Mouse (Mus musculus): ENCODE results near the gene Mindy2. TPM values are rescaled to one million over a fixed set of nuclear protein-coding genes. Genes with fewer than 3 reads are reported as not detected.

Gene Mindy2
- polyA plus RNA-seq, 1 experiment from 2014 or later, result 18.5 TPM

GRCm38 (mm10) chr9:70666811-70667210 is 9.8 kb upstream of the Mindy2 start:
- H3K9me3 ChIP-seq (replicated peaks), result no peaks in the 10 kb centered on the region
- H3K4me2 ChIP-seq, result no peak overlapping the region
- no peak overlapping the region for H3K4me3 ChIP-seq (replicated peaks)
- ATAC-seq (ENCODE audit: insufficient read depth), result no peak
- WGBS (ENCODE audit: insufficient replicate concordance), result 63% methylated on average over 7 of the region's 7 CpGs
- peaks cover 12% of the 10 kb centered on the region; the same call in 1 of the 2 replicates for H3K36me3 ChIP-seq (replicated peaks)
- no peaks in the 10 kb centered on the region for H3K27me3 ChIP-seq
- H3K27ac ChIP-seq (replicated peaks), result no peak overlapping the region
- peaks cover 36% of the 10 kb centered on the region for H3K4me1 ChIP-seq (replicated peaks)
- H3K9ac ChIP-seq, result no peak overlapping the region

GRCm38 (mm10) chr9:70665372-70666145 is 8.6 kb upstream of the Mindy2 start:
- 67% methylated on average over 16 of the region's 16 CpGs for WGBS (ENCODE audit: insufficient replicate concordance)
- no peaks in the 10 kb centered on the region for H3K27me3 ChIP-seq
- H3K4me3 ChIP-seq (replicated peaks), result no peak overlapping the region
- H3K4me1 ChIP-seq (replicated peaks), result peaks cover 29% of the 10 kb centered on the region
- no peak for ATAC-seq (ENCODE audit: insufficient read depth)
- H3K36me3 ChIP-seq (replicated peaks), result peaks cover 12% of the 10 kb centered on the region; the same call in 1 of the 2 replicates
- H3K9ac ChIP-seq, result no peak overlapping the region
- no peak overlapping the region for H3K4me2 ChIP-seq
- H3K27ac ChIP-seq (replicated peaks), result peak overlapping the region; percentile 45
- no peaks in the 10 kb centered on the region for H3K9me3 ChIP-seq (replicated peaks)

GRCm38 (mm10) chr9:70664847-70665246 is 7.9 kb upstream of the Mindy2 start:
- ATAC-seq (ENCODE audit: insufficient read depth), result no peak
- Histone ChIP-seq H3K9me3 (replicated peaks) (no peaks in the 10 kb centered on the region), H3K27ac (replicated peaks) (no peak overlapping the region), H3K9ac (no peak overlapping the region), H3K27me3 (no peaks in the 10 kb centered on the region), H3K4me1 (replicated peaks) (peaks cover 24% of the 10 kb centered on the region), H3K4me3 (replicated peaks) (no peak overlapping the region), H3K36me3 (replicated peaks) (peaks cover 12% of the 10 kb centered on the region; the same call in 1 of the 2 replicates), H3K4me2 (no peak overlapping the region)
- 72% methylated on average over 4 of the region's 4 CpGs for WGBS (ENCODE audit: insufficient replicate concordance)

- H3K4me1 ChIP-seq (replicated peaks), result peaks cover 29% of the 10 kb centered on the region
- H3K36me3 ChIP-seq (replicated peaks), result peaks cover 12% of the 10 kb centered on the region
- peak overlapping the region; percentile 47 for H3K9ac ChIP-seq
- no peaks in the 10 kb centered on the region for H3K27me3 ChIP-seq
- peak overlapping the region; percentile 76 for H3K4me2 ChIP-seq
- H3K9me3 ChIP-seq (replicated peaks), result no peaks in the 10 kb centered on the region
- H3K4me3 ChIP-seq (replicated peaks), result peak overlapping the region; percentile 95
- peak overlapping the region; percentile 98 for H3K27ac ChIP-seq (replicated peaks)
- no peak for ATAC-seq (ENCODE audit: insufficient read depth)
- 14% methylated on average over 2 of the region's 2 CpGs for WGBS (ENCODE audit: insufficient replicate concordance)
These were observed 1.3 kb upstream of the Mindy2 start for GRCm38 (mm10) chr9:70658266-70658665.

GRCm38 (mm10) chr9:70656130-70657007 is 605 bp downstream of the Mindy2 start, which contains the start of gene Gm10642:
Gene Gm10642 (plus strand): TSS chr9:70656251.
- Histone ChIP-seq H3K4me3 (replicated peaks) (peak within 1 kb of the TSS; percentile 95), H3K9ac (peak within 1 kb of the TSS; percentile 99), H3K27ac (replicated peaks) (peak within 1 kb of the TSS; percentile 98), H3K4me2 (peak within 1 kb of the TSS; percentile 76), H3K9me3 (replicated peaks) (no peaks in the 10 kb centered on the region), H3K36me3 (replicated peaks) (peaks cover 25% of the 10 kb centered on the region), H3K27me3 (no peaks in the 10 kb centered on the region), H3K4me1 (replicated peaks) (peaks cover 47% of the 10 kb centered on the region)
- WGBS (ENCODE audit: insufficient replicate concordance), result under 1% methylated on average over 72 of the region's 72 CpGs
- peak; percentile 26 for ATAC-seq (ENCODE audit: insufficient read depth)

GRCm38 (mm10) chr9:70655764-70656129 is 1.2 kb downstream of the Mindy2 start:
- Histone ChIP-seq H3K27me3 (no peaks in the 10 kb centered on the region), H3K27ac (replicated peaks) (peak overlapping the region; percentile 98), H3K36me3 (replicated peaks) (peaks cover 31% of the 10 kb centered on the region), H3K4me2 (peak overlapping the region; percentile 76), H3K4me1 (replicated peaks) (peaks cover 51% of the 10 kb centered on the region), H3K9me3 (replicated peaks) (no peaks in the 10 kb centered on the region), H3K9ac (peak overlapping the region; percentile 99), H3K4me3 (replicated peaks) (peak overlapping the region; percentile 95)
- WGBS (ENCODE audit: insufficient replicate concordance), result 29% methylated on average over 2 of the region's 2 CpGs
- ATAC-seq (ENCODE audit: insufficient read depth), result no peak

GRCm38 (mm10) chr9:70654496-70654895 is 2.5 kb downstream of the Mindy2 start:
- 72% methylated on average over 4 of the region's 4 CpGs for WGBS (ENCODE audit: insufficient replicate concordance)
- Histone ChIP-seq H3K4me1 (replicated peaks) (peaks cover 49% of the 10 kb centered on the region), H3K27me3 (no peaks in the 10 kb centered on the region), H3K9me3 (replicated peaks) (no peaks in the 10 kb centered on the region), H3K4me2 (peak overlapping the region; percentile 76), H3K9ac (peak overlapping the region; percentile 20), H3K36me3 (replicated peaks) (peaks cover 40% of the 10 kb centered on the region), H3K4me3 (replicated peaks) (peak overlapping the region; percentile 95), H3K27ac (replicated peaks) (peak overlapping the region; percentile 29; the same call in 1 of the 2 replicates)
- ATAC-seq (ENCODE audit: insufficient read depth), result no peak

- H3K4me2 ChIP-seq, result peak overlapping the region; percentile 76
- H3K9me3 ChIP-seq (replicated peaks), result no peaks in the 10 kb centered on the region
- H3K27me3 ChIP-seq, result no peaks in the 10 kb centered on the region
- peak overlapping the region; percentile 20 for H3K9ac ChIP-seq
- H3K4me3 ChIP-seq (replicated peaks), result peak overlapping the region; percentile 95
- peaks cover 46% of the 10 kb centered on the region for H3K36me3 ChIP-seq (replicated peaks)
- 69% methylated on average over 2 of the region's 2 CpGs for WGBS (ENCODE audit: insufficient replicate concordance)
- H3K4me1 ChIP-seq (replicated peaks), result peaks cover 46% of the 10 kb centered on the region
- ATAC-seq (ENCODE audit: insufficient read depth), result no peak
- 0 out of 2 replicates have a peak overlapping the region, but pooled peaks have one; percentile 0 for H3K27ac ChIP-seq (replicated peaks)
These were observed 3.1 kb downstream of the Mindy2 start for GRCm38 (mm10) chr9:70653875-70654274.

GRCm38 (mm10) chr9:70652221-70652620 is 4.8 kb downstream of the Mindy2 start:
- ATAC-seq (ENCODE audit: insufficient read depth), result no peak
- Histone ChIP-seq H3K36me3 (replicated peaks) (peaks cover 52% of the 10 kb centered on the region), H3K27ac (replicated peaks) (0 out of 2 replicates have a peak overlapping the region, but pooled peaks have one; percentile 11), H3K4me1 (replicated peaks) (peaks cover 45% of the 10 kb centered on the region), H3K27me3 (no peaks in the 10 kb centered on the region), H3K4me3 (replicated peaks) (no peak overlapping the region), H3K4me2 (peak overlapping the region; percentile 76), H3K9me3 (replicated peaks) (no peaks in the 10 kb centered on the region), H3K9ac (no peak overlapping the region)
- 75% methylated on average over 2 of the region's 2 CpGs for WGBS (ENCODE audit: insufficient replicate concordance)

GRCm38 (mm10) chr9:70650994-70651393 is 6.0 kb downstream of the Mindy2 start:
- Histone ChIP-seq H3K27me3 (no peaks in the 10 kb centered on the region), H3K9ac (no peak overlapping the region), H3K4me2 (no peak overlapping the region), H3K9me3 (replicated peaks) (no peaks in the 10 kb centered on the region), H3K4me3 (replicated peaks) (no peak overlapping the region), H3K36me3 (replicated peaks) (peaks cover 60% of the 10 kb centered on the region), H3K27ac (replicated peaks) (no peak overlapping the region), H3K4me1 (replicated peaks) (peaks cover 45% of the 10 kb centered on the region)
- WGBS (ENCODE audit: insufficient replicate concordance), result 94% methylated on average over 1 of the region's 1 CpGs
- ATAC-seq (ENCODE audit: insufficient read depth), result no peak

- Histone ChIP-seq H3K27ac (replicated peaks) (no peak overlapping the region), H3K4me3 (replicated peaks) (no peak overlapping the region), H3K27me3 (no peaks in the 10 kb centered on the region), H3K36me3 (replicated peaks) (peaks cover 61% of the 10 kb centered on the region), H3K9ac (no peak overlapping the region), H3K4me1 (replicated peaks) (peaks cover 45% of the 10 kb centered on the region), H3K9me3 (replicated peaks) (no peaks in the 10 kb centered on the region), H3K4me2 (no peak overlapping the region)
- no peak for ATAC-seq (ENCODE audit: insufficient read depth)
- 83% methylated on average over 2 of the region's 2 CpGs for WGBS (ENCODE audit: insufficient replicate concordance)
These were observed 6.7 kb downstream of the Mindy2 start for GRCm38 (mm10) chr9:70650260-70650659.
